Mouse (Mus musculus) forebrain, embryonic 15.5 days (tissue): Measurements from ENCODE around the gene Gaa. TPM values are rescaled to one million over a fixed set of nuclear protein-coding genes. Genes with fewer than 3 reads are reported as not detected.
"Not testable (repeated sequence)": the region's sequence is repeated elsewhere in the genome, so short reads cannot be mapped to it uniquely, and the experiment has no call there.

Experiments
- ATAC-seq: fragments of 200-750 bp; cut with Nextera tagmentation; replicated peaks from 2 replicates; pipeline ENCODE4 v1.8.0; 2017; ENCODE audit warnings: mild to moderate bottlenecking, moderate TSS enrichment, moderate library complexity
- H3K27ac ChIP-seq: fragments of 300-500 bp; sonication (generic); replicated peaks from 2 replicates; pipeline ENCODE4 v1.5.1; 2015; ENCODE audit warnings: mild to moderate bottlenecking, inconsistent platforms
- H3K27me3 ChIP-seq: fragments of 300-500 bp; sonication (generic); 2 replicates; pipeline ENCODE4 v1.6.1; 2015; ENCODE audit warnings: inconsistent platforms
- H3K36me3 ChIP-seq: fragments of 300-500 bp; sonication (generic); 2 replicates; pipeline ENCODE4 v1.6.1; 2015; ENCODE audit warnings: mild to moderate bottlenecking, inconsistent platforms
- H3K4me1 ChIP-seq: fragments of 300-500 bp; sonication (generic); 2 replicates; pipeline ENCODE4 v1.6.1; 2015; ENCODE audit warnings: inconsistent platforms
- H3K4me2 ChIP-seq: fragments of 300-500 bp; sonication (generic); replicated peaks from 2 replicates; pipeline ENCODE4 v1.6.1; 2015; ENCODE audit warnings: mild to moderate bottlenecking, inconsistent platforms
- H3K4me3 ChIP-seq: fragments of 300-500 bp; sonication (generic); 2 replicates; pipeline ENCODE4 v1.5.1; 2015; ENCODE audit warnings: mild to moderate bottlenecking, inconsistent platforms
- H3K9ac ChIP-seq: fragments of 300-500 bp; sonication (generic); replicated peaks from 2 replicates; pipeline ENCODE4 v1.6.1; 2015; ENCODE audit warnings: mild to moderate bottlenecking, inconsistent platforms
- H3K9me3 ChIP-seq: fragments of 300-500 bp; sonication (generic); 2 replicates; pipeline ENCODE4 v1.6.1; 2016; ENCODE audit warnings: inconsistent platforms
- WGBS: fragments of 180-500 bp; shearing (Covaris S2); methylation state at CpG from one replicate; pipeline ENCODE4 v1.1.7; 2015; ENCODE audit warnings: mixed read lengths; 5-methylcytosine and 5-hydroxymethylcytosine counted together
- polyA plus RNA-seq: library from polyadenylated mRNA; unstranded; fragments of >200 nt; fragmentation: Nextera tagmentation; extraction: Ambion mirVana; gene quantifications from 2 replicates; pipeline ENCODE4 v1.2.1, GENCODE M21; 2015

Gaa gene
- polyA plus RNA-seq, 1 experiment from 2014 or later: 49.8 TPM

GRCm38 (mm10) chr11:119258572-119259322, 8.9 kb upstream of the Gaa start:
- Histone ChIP-seq H3K4me2 (peak overlapping the region; percentile 46), H3K4me3 (peak overlapping the region; percentile 30), H3K27ac (peak overlapping the region; percentile 31; the same call in 1 of the 2 replicates), H3K36me3 (peaks cover 3% of the 10 kb centered on the region; the same call in 1 of the 2 replicates), H3K27me3 (no peaks in the 10 kb centered on the region), H3K9ac (no peak overlapping the region; the same call in 1 of the 2 replicates), H3K4me1 (no peaks in the 10 kb centered on the region), H3K9me3 (no peaks in the 10 kb centered on the region)
- WGBS: 64% methylated on average over 23 of the region's 23 CpGs
- ATAC-seq: peak; percentile 60

DNA sequence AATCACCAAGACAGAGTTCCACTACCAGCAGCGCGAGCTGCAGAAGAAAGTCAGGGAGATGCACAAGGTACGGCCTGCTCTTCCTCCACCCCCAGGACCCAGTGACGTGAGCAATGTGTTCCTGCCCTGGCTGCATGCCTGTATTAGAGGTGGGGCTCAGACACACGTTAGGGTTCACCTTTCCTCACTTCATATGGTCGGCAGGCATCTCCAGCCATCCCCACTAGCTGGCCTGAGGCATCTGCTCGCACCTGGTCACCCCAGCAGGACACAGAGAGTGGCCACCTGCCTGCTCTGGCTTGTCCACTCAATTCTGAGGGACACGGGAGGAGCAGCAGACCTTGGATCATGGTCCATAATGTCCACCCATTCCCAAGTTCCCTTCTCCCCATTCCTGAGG, 7.7 kb upstream of the Gaa start:
- no peak overlapping the region for H3K9ac ChIP-seq
- WGBS: 88% methylated on average over 8 of the region's 8 CpGs
- no peaks in the 10 kb centered on the region for H3K4me1 ChIP-seq
- peaks cover 3% of the 10 kb centered on the region; the same call in 1 of the 2 replicates for H3K36me3 ChIP-seq
- H3K4me2 ChIP-seq: no peak overlapping the region
- H3K9me3 ChIP-seq: no peaks in the 10 kb centered on the region
- no peaks in the 10 kb centered on the region for H3K27me3 ChIP-seq
- no peak for ATAC-seq
- H3K4me3 ChIP-seq: no peak overlapping the region
- H3K27ac ChIP-seq: no peak overlapping the region

DNA sequence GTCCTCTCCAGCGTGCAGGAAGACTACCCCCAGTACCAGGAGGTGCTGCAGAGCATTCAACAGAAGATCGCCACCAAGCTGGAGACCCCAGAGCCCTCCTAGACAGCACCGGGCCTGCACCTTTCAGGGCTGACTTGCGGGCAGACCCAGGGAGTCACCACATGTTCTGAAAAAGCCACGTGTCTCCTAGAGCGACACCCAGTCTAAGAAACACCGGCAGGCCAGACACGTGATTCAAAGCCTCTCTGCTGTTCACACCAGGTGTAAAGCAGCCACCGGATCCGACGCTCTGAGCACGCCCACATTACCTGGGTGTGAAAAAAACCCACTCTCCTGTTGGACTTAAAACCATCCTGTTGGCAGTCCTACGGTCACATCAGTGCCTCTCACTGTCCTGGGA, 3.3 kb upstream of the Gaa start:
- 94% methylated on average over 13 of the region's 13 CpGs for WGBS
- H3K36me3 ChIP-seq: 0 out of 2 replicates have a peak, but pooled peaks cover 3% of the 10 kb centered on the region
- H3K4me3 ChIP-seq: no peak overlapping the region
- ATAC-seq: no peak
- H3K4me2 ChIP-seq: no peak overlapping the region
- no peak overlapping the region for H3K9ac ChIP-seq
- H3K27ac ChIP-seq: no peak overlapping the region
- H3K4me1 ChIP-seq: peaks cover 20% of the 10 kb centered on the region
- H3K9me3 ChIP-seq: no peaks in the 10 kb centered on the region
- H3K27me3 ChIP-seq: no peaks in the 10 kb centered on the region

- Histone ChIP-seq H3K27ac (no peak overlapping the region), H3K9me3 (no peaks in the 10 kb centered on the region), H3K4me1 (peaks cover 26% of the 10 kb centered on the region), H3K4me3 (no peak overlapping the region), H3K27me3 (no peaks in the 10 kb centered on the region), H3K36me3 (0 out of 2 replicates have a peak, but pooled peaks cover 3% of the 10 kb centered on the region), H3K9ac (no peak overlapping the region), H3K4me2 (no peak overlapping the region)
- WGBS: 80% methylated on average over 7 of the region's 7 CpGs
- ATAC-seq: no peak
These were observed 1.9 kb upstream of the Gaa start for GRCm38 (mm10) chr11:119265811-119266210.

DNA sequence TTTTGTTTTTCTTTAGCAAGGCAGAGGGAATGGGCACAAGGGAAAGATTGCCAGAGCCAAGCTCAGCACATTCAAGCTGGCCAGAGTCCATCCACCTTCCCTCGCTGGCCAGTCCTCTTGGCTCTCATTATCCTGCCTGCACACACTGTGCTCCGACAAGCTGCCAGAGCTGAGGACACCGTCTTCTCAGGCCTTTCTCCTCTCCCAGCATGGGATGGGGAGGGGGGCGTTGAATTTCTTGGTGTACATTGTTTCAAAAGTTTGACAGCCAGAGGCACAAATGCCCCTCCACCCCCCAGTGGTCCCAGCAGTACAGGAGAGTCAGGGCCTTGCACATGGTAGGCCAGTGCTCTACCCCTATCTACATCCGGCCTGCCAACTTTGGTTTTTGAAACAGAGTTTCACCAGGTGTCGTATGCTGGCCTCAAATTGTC, 429 bp upstream of the Gaa start:
- H3K9ac ChIP-seq: peak overlapping the region; percentile 73
- H3K36me3 ChIP-seq: peaks cover 8% of the 10 kb centered on the region; the same call in 1 of the 2 replicates
- H3K27me3 ChIP-seq: no peaks in the 10 kb centered on the region
- peak overlapping the region; percentile 64 for H3K4me2 ChIP-seq
- WGBS: 37% methylated on average over 6 of the region's 6 CpGs
- H3K4me1 ChIP-seq: peaks cover 26% of the 10 kb centered on the region
- H3K9me3 ChIP-seq: no peaks in the 10 kb centered on the region
- peak; percentile 14 for ATAC-seq
- peak overlapping the region; percentile 38; the same call in 1 of the 2 replicates for H3K27ac ChIP-seq
- H3K4me3 ChIP-seq: peak overlapping the region; percentile 83; the same call in 1 of the 2 replicates

- Histone ChIP-seq H3K36me3 (peaks cover 8% of the 10 kb centered on the region; the same call in 1 of the 2 replicates), H3K4me2 (peak overlapping the region; percentile 64), H3K9ac (peak overlapping the region; percentile 73), H3K27ac (no peak overlapping the region), H3K4me1 (peaks cover 26% of the 10 kb centered on the region), H3K9me3 (no peaks in the 10 kb centered on the region), H3K4me3 (peak overlapping the region; percentile 83), H3K27me3 (no peaks in the 10 kb centered on the region)
- ATAC-seq: no peak
- 71% methylated on average over 16 of the region's 16 CpGs for WGBS
These were observed 989 bp downstream of the Gaa start for GRCm38 (mm10) chr11:119268557-119269195.

GRCm38 (mm10) chr11:119272492-119272891, 4.8 kb downstream of the Gaa start:
- not testable (repeated sequence) for H3K27ac ChIP-seq, H3K4me3 ChIP-seq, H3K4me2 ChIP-seq, H3K9ac ChIP-seq, H3K9me3 ChIP-seq, H3K27me3 ChIP-seq, ATAC-seq
- WGBS: 64% methylated on average over 3 of the region's 3 CpGs
- H3K36me3 ChIP-seq: peaks cover 29% of the 10 kb centered on the region
- peaks cover 22% of the 10 kb centered on the region for H3K4me1 ChIP-seq

GRCm38 (mm10) chr11:119273186-119273930, 5.7 kb downstream of the Gaa start:
- Histone ChIP-seq H3K36me3 (peaks cover 29% of the 10 kb centered on the region), H3K9me3 (no peaks in the 10 kb centered on the region), H3K27ac (no peak overlapping the region), H3K4me1 (peaks cover 15% of the 10 kb centered on the region), H3K4me3 (no peak overlapping the region), H3K27me3 (no peaks in the 10 kb centered on the region), H3K4me2 (no peak overlapping the region), H3K9ac (no peak overlapping the region)
- WGBS: 89% methylated on average over 8 of the region's 8 CpGs
- no peak for ATAC-seq

GRCm38 (mm10) chr11:119281030-119281429, 13.3 kb downstream of the Gaa start:
- Histone ChIP-seq H3K36me3 (peaks cover 30% of the 10 kb centered on the region), H3K4me3 (no peak overlapping the region), H3K9me3 (no peaks in the 10 kb centered on the region), H3K4me1 (no peaks in the 10 kb centered on the region), H3K4me2 (no peak overlapping the region), H3K27me3 (no peaks in the 10 kb centered on the region), H3K27ac (no peak overlapping the region), H3K9ac (no peak overlapping the region)
- no peak for ATAC-seq
- 87% methylated on average over 15 of the region's 15 CpGs for WGBS

- no peak overlapping the region for H3K27ac ChIP-seq
- 62% methylated on average over 9 of the region's 9 CpGs for WGBS
- H3K4me2 ChIP-seq: no peak overlapping the region
- peak; percentile 16; the same call in 1 of the 2 replicates for ATAC-seq
- H3K36me3 ChIP-seq: peaks cover 65% of the 10 kb centered on the region
- H3K27me3 ChIP-seq: no peaks in the 10 kb centered on the region
- H3K4me3 ChIP-seq: no peak overlapping the region
- no peak overlapping the region for H3K9ac ChIP-seq
- no peaks in the 10 kb centered on the region for H3K4me1 ChIP-seq
- H3K9me3 ChIP-seq: no peaks in the 10 kb centered on the region
These were observed 18.3 kb downstream of the Gaa start for GRCm38 (mm10) chr11:119285791-119286527.

GRCm38 (mm10) chr11:119287207-119287992, 19.7 kb downstream of the Gaa start:
- H3K36me3 ChIP-seq: peaks cover 75% of the 10 kb centered on the region
- no peak overlapping the region for H3K27ac ChIP-seq
- ATAC-seq: no peak
- no peaks in the 10 kb centered on the region for H3K4me1 ChIP-seq
- no peaks in the 10 kb centered on the region for H3K27me3 ChIP-seq
- no peak overlapping the region for H3K9ac ChIP-seq
- H3K9me3 ChIP-seq: no peaks in the 10 kb centered on the region
- 88% methylated on average over 20 of the region's 20 CpGs for WGBS
- H3K4me3 ChIP-seq: no peak overlapping the region
- H3K4me2 ChIP-seq: no peak overlapping the region
